Mouse (Mus musculus) thymus, adult 2 months (tissue): ENCODE data around the gene Gm20388.

ENCODE experiments used
- CTCF ChIP-seq: fragments of 200-500 bp; IDR thresholded peaks from 2 replicates; pipeline ENCODE4 v1.5.1; 2012; ENCODE audit warnings: mild to moderate bottlenecking, control low read depth, low read length, moderate library complexity, borderline replicate concordance; ENCODE audit not compliant: control insufficient read depth, poor library complexity, insufficient read depth; ENCODE audit errors: extremely low read depth
- POLR2A ChIP-seq: fragments of 200-500 bp; IDR thresholded peaks from 2 replicates; pipeline ENCODE4 v1.6.1; 2012; ENCODE audit warnings: mild to moderate bottlenecking, low read length, control low read depth, moderate library complexity; ENCODE audit not compliant: control insufficient read depth, poor library complexity, insufficient read depth; ENCODE audit errors: extremely low read depth

DNA sequence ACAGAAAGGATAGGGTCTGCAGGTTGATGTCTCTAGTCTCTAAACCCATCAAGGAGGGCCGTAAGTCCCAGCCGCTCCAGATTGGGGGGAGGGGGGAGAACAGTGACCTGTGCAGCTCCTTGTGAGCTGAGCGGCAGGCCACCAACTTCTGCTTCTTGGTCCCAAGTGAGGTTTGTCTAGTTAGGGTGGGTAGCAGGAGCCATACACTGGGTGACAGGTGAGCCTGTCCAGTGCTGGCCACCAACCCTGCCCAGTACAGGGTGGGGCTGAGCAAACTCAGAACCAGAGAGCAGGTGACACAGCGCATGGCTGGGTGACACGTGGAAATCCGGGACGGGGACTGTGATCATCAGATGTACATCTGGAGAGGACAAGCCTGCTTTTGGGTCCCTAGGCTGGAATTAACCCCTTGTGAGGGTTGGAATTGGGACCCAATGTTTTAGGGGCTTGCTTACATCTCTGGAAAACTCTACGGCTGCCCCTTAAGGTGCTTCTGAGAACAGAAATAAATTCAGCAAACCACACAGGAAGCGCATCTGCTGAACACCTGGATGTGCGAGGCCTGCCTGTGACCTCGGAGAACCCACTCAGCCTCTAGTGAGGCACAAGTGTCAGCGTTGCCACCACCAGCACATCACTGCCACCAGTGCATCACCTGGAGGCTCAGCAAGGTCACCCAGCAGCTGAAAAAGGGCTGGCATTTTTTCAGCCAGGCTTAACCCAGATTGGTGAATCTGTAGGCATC lies 2791.0 kb downstream of the Gm20388 start:
- TF ChIP-seq CTCF (0 out of 2 replicates have a peak, but pooled peaks have one; percentile 66), POLR2A (no peak)
